Mouse (Mus musculus) erythroblast, embryonic 14.5 days (primary cell): Measurements from ENCODE around the gene Clec1b. TPM values are rescaled to one million over a fixed set of nuclear protein-coding genes. Genes with fewer than 3 reads are reported as not detected.

Experiments used
- H3K27me3 ChIP-seq: 2 replicates; pipeline ENCODE4 v1.6.1; 2012; ENCODE audit warnings: inconsistent platforms; ENCODE audit not compliant: control insufficient read depth
- H3K36me3 ChIP-seq: 2 replicates; pipeline ENCODE4 v1.6.1; 2012; ENCODE audit warnings: mild to moderate bottlenecking, inconsistent platforms; ENCODE audit not compliant: control insufficient read depth
- H3K4me1 ChIP-seq: 2 replicates; pipeline ENCODE4 v1.6.1; 2012; ENCODE audit warnings: inconsistent platforms; ENCODE audit not compliant: control insufficient read depth
- H3K4me3 ChIP-seq: replicated peaks from 2 replicates; pipeline ENCODE3; 2012; ENCODE audit warnings: moderate library complexity, mild to moderate bottlenecking, inconsistent platforms
- H3K9me3 ChIP-seq: 2 replicates; pipeline ENCODE4 v1.6.1; 2012; ENCODE audit warnings: low read length, inconsistent platforms, mixed read lengths; ENCODE audit not compliant: control insufficient read depth
- GATA1 ChIP-seq: IDR thresholded peaks from 2 replicates; pipeline ENCODE4 v1.6.1; 2012; ENCODE audit warnings: low read length, inconsistent platforms, mixed read lengths
- TAL1 ChIP-seq: IDR thresholded peaks from 3 replicates; pipeline ENCODE4 v1.6.1; 2012; ENCODE audit warnings: low read length, inconsistent platforms, mixed read lengths
- polyA plus RNA-seq: library from polyadenylated mRNA; stranded (reverse); fragments of >175 nt; gene quantifications from 2 replicates; pipeline ENCODE4 v1.2.3, GENCODE M21; 2012

Clec1b gene
- polyA plus RNA-seq, 1 experiment, result not detected

GRCm38 (mm10) chr6:129427281-129427680, 30.2 kb downstream of the Clec1b start:
- Histone ChIP-seq H3K27me3 (no peaks in the 10 kb centered on the region), H3K9me3 (no peaks in the 10 kb centered on the region), H3K4me1 (no peaks in the 10 kb centered on the region), H3K36me3 (no peaks in the 10 kb centered on the region), H3K4me3 (no peak overlapping the region)
- TF ChIP-seq GATA1 (no peak), TAL1 (no peak)

- H3K9me3 ChIP-seq, result no peaks in the 10 kb centered on the region
- H3K36me3 ChIP-seq, result no peaks in the 10 kb centered on the region
- no peaks in the 10 kb centered on the region for H3K4me1 ChIP-seq
- no peak overlapping the region for H3K4me3 ChIP-seq
- H3K27me3 ChIP-seq, result no peaks in the 10 kb centered on the region
- no peak for TF ChIP-seq TAL1
- TF ChIP-seq GATA1, result no peak
Measured at GRCm38 (mm10) chr6:129434239-129434638, 37.1 kb downstream of the Clec1b start.

- Histone ChIP-seq H3K36me3 (no peaks in the 10 kb centered on the region), H3K4me3 (no peak overlapping the region), H3K4me1 (no peaks in the 10 kb centered on the region), H3K27me3 (no peaks in the 10 kb centered on the region), H3K9me3 (no peaks in the 10 kb centered on the region)
- TF ChIP-seq GATA1 (no peak), TAL1 (no peak)
Measured at GRCm38 (mm10) chr6:129436025-129436424, 38.9 kb downstream of the Clec1b start.

- Histone ChIP-seq H3K9me3 (no peaks in the 10 kb centered on the region), H3K36me3 (no peaks in the 10 kb centered on the region), H3K4me3 (no peak overlapping the region), H3K4me1 (no peaks in the 10 kb centered on the region), H3K27me3 (no peaks in the 10 kb centered on the region)
- no peak for TF ChIP-seq GATA1
- no peak for TF ChIP-seq TAL1
Measured at GRCm38 (mm10) chr6:129438033-129438432, 40.9 kb downstream of the Clec1b start.

- H3K4me1 ChIP-seq, result no peaks in the 10 kb centered on the region
- H3K9me3 ChIP-seq, result no peaks in the 10 kb centered on the region
- H3K36me3 ChIP-seq, result no peaks in the 10 kb centered on the region
Measured at GRCm38 (mm10) chr6:129449743-129450142, 52.6 kb downstream of the Clec1b start.

GRCm38 (mm10) chr6:129451411-129452039, 54.4 kb downstream of the Clec1b start, which contains the start of gene Clec1a:
Gene Clec1a (minus strand): TSS chr6:129452000.
- H3K4me3 ChIP-seq, result no peak within 1 kb of the TSS
- no peaks in the 10 kb centered on the region for H3K9me3 ChIP-seq
- no peaks in the 10 kb centered on the region for H3K27me3 ChIP-seq
- H3K4me1 ChIP-seq, result no peaks in the 10 kb centered on the region
- TF ChIP-seq GATA1 (no peak), TAL1 (no peak)
- no peaks in the 10 kb centered on the region for H3K36me3 ChIP-seq

More at GRCm38 (mm10) chr6:129449743-129450142, 52.6 kb downstream of the Clec1b start:
- Histone ChIP-seq H3K4me3 (no peak overlapping the region), H3K27me3 (no peaks in the 10 kb centered on the region)
- no peak for TF ChIP-seq GATA1
- TF ChIP-seq TAL1, result no peak

Other genes starting within 250 kb of the Clec1b start
- not detected in 2 replicates for gene Clec2d, start 216.7 kb upstream of the Clec1b start, polyA plus RNA-seq
- gene Cd69, start 121.9 kb upstream of the Clec1b start, polyA plus RNA-seq, result 0.02 and 0.04 TPM in 2 replicates
- gene 4922502D21Rik, start 65.5 kb upstream of the Clec1b start, polyA plus RNA-seq, result not detected in 2 replicates
- not detected in 2 replicates for gene Clec12a, start 54.6 kb upstream of the Clec1b start, polyA plus RNA-seq
- not detected in 2 replicates for gene Clec12b, start 11.4 kb upstream of the Clec1b start, polyA plus RNA-seq
- gene Clec9a, start 11.6 kb downstream of the Clec1b start, polyA plus RNA-seq, result not detected in 2 replicates
- not detected in 2 replicates for gene Clec1a, start 54.7 kb downstream of the Clec1b start, polyA plus RNA-seq
- not detected in 2 replicates for gene Olr1, start 109.9 kb downstream of the Clec1b start, polyA plus RNA-seq
- gene Tmem52b, start 115.3 kb downstream of the Clec1b start, polyA plus RNA-seq, result not detected in 2 replicates
- 5.3 and 7.9 TPM in 2 replicates for gene Gabarapl1, start 135.9 kb downstream of the Clec1b start, polyA plus RNA-seq
- not detected in 2 replicates for gene Klre1, start 180.6 kb downstream of the Clec1b start, polyA plus RNA-seq
- not detected in 2 replicates for gene Klrd1, start 194.5 kb downstream of the Clec1b start, polyA plus RNA-seq
- gene Klrk1, start 226.6 kb downstream of the Clec1b start, polyA plus RNA-seq, result not detected in 2 replicates
- gene Klrc3, start 246.0 kb downstream of the Clec1b start, polyA plus RNA-seq, result not detected in 2 replicates